14 mouse cellular contexts compared by ENCODE assay signal in the genomic region with DNA sequence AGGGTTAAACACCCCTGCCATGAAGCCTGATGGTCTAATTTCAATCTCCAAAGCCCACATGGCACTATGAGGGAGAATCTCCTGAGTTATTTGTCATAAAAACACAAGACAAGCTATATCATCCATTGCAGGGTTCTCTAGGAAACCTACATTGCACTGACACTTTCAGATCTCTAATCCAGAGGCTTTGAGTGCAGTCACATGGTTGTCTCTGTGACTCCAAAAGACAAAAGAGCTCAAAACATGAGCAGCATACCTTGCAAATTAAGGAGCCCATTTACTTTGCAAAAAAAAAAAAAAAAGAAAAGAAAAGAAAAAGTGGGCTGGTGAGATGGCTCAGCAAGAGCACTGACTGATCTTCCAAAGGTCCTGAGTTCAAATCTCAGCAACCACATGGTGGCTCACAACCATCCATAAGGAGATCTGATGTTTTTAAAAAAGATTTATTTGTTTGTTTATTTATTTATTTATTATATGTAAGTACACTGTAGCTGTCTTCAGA.
"Had no signal": no experiment of that assay in that cellular context is flagged by ENCODE, and none has a peak within 500 bp of the region (broad histone marks: within the 10 kb centered on the region; RNA-seq: fewer than 3 reads in every experiment).

No protein-coding gene starts in this region.

- H3K27me3 ChIP-seq: midbrain, embryonic 12.5 days; neural tube, embryonic 12.5 days; stomach, embryonic 15.5 days had no signal

- H3K4me2 ChIP-seq: lung, embryonic 14.5 days; midbrain, embryonic 12.5 days; neural tube, embryonic 12.5 days; stomach, embryonic 15.5 days had no signal

- H3K4me3 ChIP-seq: midbrain, embryonic 10.5 days; midbrain, embryonic 12.5 days; neural tube, embryonic 12.5 days; stomach, embryonic 15.5 days had no signal

- H3K9ac ChIP-seq: lung, embryonic 14.5 days; midbrain, embryonic 12.5 days; neural tube, embryonic 12.5 days; stomach, embryonic 15.5 days had no signal

- H3K4me1 ChIP-seq: stomach, embryonic 15.5 days had no signal

- DNase-seq: lung, adult 18-20 months; lung, embryonic 14.5 days; lung, postnatal 10 days; lung, postnatal 4 days; midbrain, embryonic 14.5 days; right cerebral cortex, postnatal 14 days; thymus, adult 2 months; thymus, postnatal 25 days; thymus, postnatal 4 days had no signal

- H3K36me3 ChIP-seq: midbrain, embryonic 10.5 days; midbrain, embryonic 12.5 days; neural tube, embryonic 12.5 days; stomach, embryonic 15.5 days had no signal

- H3K27ac ChIP-seq: midbrain, embryonic 10.5 days; midbrain, embryonic 12.5 days; neural tube, embryonic 12.5 days; stomach, embryonic 15.5 days; stomach, postnatal 0 days had no signal

- H3K9me3 ChIP-seq: midbrain, embryonic 10.5 days; midbrain, embryonic 12.5 days; neural tube, embryonic 12.5 days; stomach, embryonic 15.5 days had no signal
